Mouse (Mus musculus) olfactory bulb, adult 2 months (tissue): ENCODE results near the gene Lsm6. TPM values are rescaled to one million over a fixed set of nuclear protein-coding genes. Genes with fewer than 3 reads are reported as not detected.

Experiments
- H3K27ac ChIP-seq: fragments of 200-500 bp; 2 replicates; pipeline ENCODE4 v1.5.1; 2012; ENCODE audit warnings: low read depth, low read length; ENCODE audit not compliant: insufficient read depth
- H3K4me1 ChIP-seq: fragments of 200-500 bp; 2 replicates; pipeline ENCODE4 v1.6.1; 2012; ENCODE audit warnings: low read length; ENCODE audit not compliant: control insufficient read depth, insufficient read depth
- H3K4me3 ChIP-seq: fragments of 200-500 bp; 2 replicates; pipeline ENCODE4 v1.5.1; 2012; ENCODE audit warnings: mild to moderate bottlenecking, low read depth, low read length, moderate library complexity; ENCODE audit not compliant: insufficient read depth
- CTCF ChIP-seq: fragments of 200-500 bp; IDR thresholded peaks from 2 replicates; pipeline ENCODE4 v1.5.1; 2012; ENCODE audit warnings: low read depth, mild to moderate bottlenecking, low read length, moderate library complexity; ENCODE audit not compliant: insufficient read depth
- POLR2A ChIP-seq: fragments of 200-500 bp; IDR thresholded peaks from 2 replicates; pipeline ENCODE4 v1.6.1; 2012; ENCODE audit warnings: mild to moderate bottlenecking, low read depth, low read length, moderate library complexity; ENCODE audit not compliant: insufficient read depth
- WGBS: fragments of 180-500 bp; shearing (Covaris S2); methylation state at CpG from one replicate; pipeline ENCODE4 v1.1.7; 2018; 5-methylcytosine and 5-hydroxymethylcytosine counted together
- polyA plus RNA-seq: library from polyadenylated mRNA; stranded (reverse); fragments of >200 nt; gene quantifications from 2 replicates; pipeline ENCODE4 v1.2.4, GENCODE M21; 2012; ENCODE audit warnings: low replicate concordance; ENCODE audit not compliant: missing spikeins, insufficient read depth, insufficient read length

Gene Lsm6
- polyA plus RNA-seq, 1 experiment: not detected

DNA sequence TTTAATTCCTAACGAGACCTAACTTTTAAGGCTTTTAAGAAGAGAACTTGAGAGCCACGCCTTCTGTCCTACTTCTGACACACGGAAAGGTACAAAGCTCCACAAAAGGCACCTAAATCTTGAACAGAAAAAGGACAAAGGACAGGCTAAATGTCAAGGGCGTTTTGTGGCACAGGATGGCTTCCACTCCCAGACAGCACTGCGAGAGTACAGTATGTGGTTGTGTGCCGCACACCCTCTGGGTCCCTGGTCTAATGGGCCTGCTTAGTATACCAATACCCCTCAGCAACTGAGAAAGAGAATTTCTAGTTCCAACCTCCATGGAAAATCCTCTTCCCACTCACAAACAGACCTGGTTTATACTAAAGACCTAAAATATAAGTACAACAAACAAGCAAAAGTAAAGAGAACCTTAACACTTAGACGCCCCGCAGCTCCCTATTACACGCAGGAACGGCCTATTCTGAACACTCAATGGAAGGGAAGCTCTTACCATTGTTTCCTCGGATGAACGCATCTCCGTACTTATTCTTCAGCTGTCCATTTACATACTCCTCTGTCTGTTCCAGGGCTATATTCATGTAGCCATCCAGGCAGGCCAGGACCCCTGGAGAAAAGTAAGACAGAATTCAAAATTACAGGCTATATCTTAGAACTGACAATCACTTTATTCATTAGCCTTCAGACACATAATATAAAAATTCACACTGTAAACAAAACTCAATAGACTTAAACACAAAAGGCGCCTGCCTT, 11.3 kb downstream of the Lsm6 start:
- no peak overlapping the region for H3K27ac ChIP-seq
- no peak for TF ChIP-seq POLR2A
- TF ChIP-seq CTCF: no peak
- WGBS: 78% methylated on average over 14 of the region's 14 CpGs
- no peaks in the 10 kb centered on the region for H3K4me1 ChIP-seq
- no peak overlapping the region for H3K4me3 ChIP-seq

DNA sequence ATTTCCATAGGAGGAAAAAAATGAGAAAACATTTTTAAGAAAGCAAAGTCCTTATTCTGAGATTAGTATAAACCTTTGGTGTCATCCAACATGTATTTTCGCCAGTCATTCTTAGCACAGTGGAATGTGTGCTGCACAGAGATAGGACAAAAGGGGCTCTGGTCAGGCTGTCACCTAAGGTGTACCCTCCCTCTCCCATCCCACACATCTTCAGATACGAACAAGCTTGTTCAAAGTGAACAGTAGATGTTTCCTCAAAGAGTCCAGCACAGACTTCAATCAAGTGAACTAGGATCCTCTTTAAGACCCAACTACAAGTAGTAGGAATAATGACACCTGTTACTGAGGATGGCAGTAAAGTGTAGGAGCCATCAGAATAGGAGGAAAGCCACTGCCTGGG, 12.1 kb downstream of the Lsm6 start:
- H3K27ac ChIP-seq: no peak overlapping the region
- H3K4me3 ChIP-seq: no peak overlapping the region
- TF ChIP-seq CTCF: no peak
- no peak for TF ChIP-seq POLR2A
- 94% methylated on average over 2 of the region's 2 CpGs for WGBS
- no peaks in the 10 kb centered on the region for H3K4me1 ChIP-seq

DNA sequence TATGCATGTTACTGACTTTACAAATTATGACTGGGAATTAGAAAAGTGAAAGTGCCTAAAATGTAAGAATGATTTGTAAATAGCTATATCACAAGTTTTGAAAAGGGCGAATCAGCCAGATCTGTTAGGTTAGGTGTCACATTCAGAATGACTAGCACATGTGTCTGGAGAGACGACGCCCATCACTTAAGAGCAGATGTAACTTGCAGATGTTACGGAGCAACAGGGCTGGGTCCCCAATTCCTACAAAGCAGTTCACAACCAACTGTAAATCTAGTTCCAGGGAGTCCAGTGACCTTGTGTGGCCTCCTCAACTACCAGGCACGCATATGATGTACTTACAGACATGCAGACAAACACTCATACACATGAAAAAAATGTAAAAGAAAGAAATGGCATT, 12.5 kb downstream of the Lsm6 start:
- no peak for TF ChIP-seq POLR2A
- no peak for TF ChIP-seq CTCF
- Histone ChIP-seq H3K4me3 (no peak overlapping the region), H3K4me1 (no peaks in the 10 kb centered on the region), H3K27ac (no peak overlapping the region)
- WGBS: 96% methylated on average over 5 of the region's 5 CpGs

DNA sequence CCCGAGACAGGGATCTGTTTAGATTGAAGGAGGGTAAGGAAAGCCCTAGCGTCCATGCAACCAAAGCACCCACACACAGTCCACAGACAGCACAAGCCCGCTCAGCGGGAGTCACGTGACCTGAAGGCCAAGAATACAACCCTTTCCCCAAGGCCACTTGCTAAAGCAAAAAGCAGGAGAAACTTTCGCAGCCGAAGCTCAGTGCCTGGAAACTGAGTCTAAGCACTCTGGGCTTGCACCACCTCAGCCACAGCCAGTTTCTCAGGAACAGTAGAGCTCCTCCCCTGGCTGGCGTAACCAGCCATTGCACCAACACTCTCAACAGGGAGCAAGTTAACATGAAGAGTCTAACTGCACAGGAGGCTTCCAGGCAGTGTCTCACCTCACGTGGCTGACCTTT, 13.7 kb downstream of the Lsm6 start:
- H3K4me3 ChIP-seq: no peak overlapping the region
- H3K4me1 ChIP-seq: no peaks in the 10 kb centered on the region
- 95% methylated on average over 9 of the region's 9 CpGs for WGBS
- H3K27ac ChIP-seq: no peak overlapping the region
- TF ChIP-seq POLR2A (no peak), CTCF (no peak)

DNA sequence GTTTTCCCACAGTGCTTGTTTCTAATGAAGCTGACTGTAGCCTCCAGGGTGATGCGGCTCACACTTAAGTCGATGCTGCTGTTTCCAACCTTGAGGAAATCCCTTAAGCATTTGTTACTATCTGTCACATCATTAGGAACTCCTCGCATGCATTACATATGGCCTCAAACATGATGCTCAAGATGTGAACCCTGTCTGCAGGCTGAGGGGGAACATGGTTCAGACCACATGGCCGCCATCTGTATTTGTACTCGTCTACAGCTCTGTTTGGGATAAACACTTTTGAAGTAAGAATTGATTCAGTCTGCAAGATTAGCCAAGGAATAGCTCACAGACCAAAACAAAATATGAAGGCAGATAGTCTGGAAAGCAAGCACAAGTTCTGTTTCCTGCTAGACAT, 14.9 kb downstream of the Lsm6 start:
- no peak overlapping the region for H3K27ac ChIP-seq
- no peaks in the 10 kb centered on the region for H3K4me1 ChIP-seq
- no peak for TF ChIP-seq CTCF
- no peak for TF ChIP-seq POLR2A
- no peak overlapping the region for H3K4me3 ChIP-seq
- WGBS: 98% methylated on average over 5 of the region's 5 CpGs

DNA sequence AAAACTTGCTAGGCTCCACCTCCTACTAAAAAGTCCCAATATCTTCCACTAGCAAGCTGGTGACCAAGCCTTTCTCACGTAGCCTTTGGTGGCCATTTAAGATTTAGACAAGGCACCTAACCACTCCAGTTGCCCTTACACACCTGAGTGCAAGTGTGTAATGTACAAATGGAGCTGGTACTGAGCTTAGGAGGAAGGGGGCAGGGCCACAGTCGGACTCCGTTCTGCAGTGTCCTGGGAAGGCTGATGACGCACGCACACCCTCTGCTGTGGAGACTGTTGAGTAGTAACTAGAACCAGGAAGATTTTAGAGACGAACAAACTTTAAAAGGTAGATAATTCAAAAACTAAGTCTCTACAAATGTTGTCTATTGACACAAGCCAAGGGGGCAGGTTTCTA, 19.7 kb downstream of the Lsm6 start:
- WGBS: 98% methylated on average over 6 of the region's 6 CpGs
- Histone ChIP-seq H3K4me1 (no peaks in the 10 kb centered on the region), H3K27ac (no peak overlapping the region), H3K4me3 (no peak overlapping the region)
- TF ChIP-seq POLR2A (no peak), CTCF (no peak)

DNA sequence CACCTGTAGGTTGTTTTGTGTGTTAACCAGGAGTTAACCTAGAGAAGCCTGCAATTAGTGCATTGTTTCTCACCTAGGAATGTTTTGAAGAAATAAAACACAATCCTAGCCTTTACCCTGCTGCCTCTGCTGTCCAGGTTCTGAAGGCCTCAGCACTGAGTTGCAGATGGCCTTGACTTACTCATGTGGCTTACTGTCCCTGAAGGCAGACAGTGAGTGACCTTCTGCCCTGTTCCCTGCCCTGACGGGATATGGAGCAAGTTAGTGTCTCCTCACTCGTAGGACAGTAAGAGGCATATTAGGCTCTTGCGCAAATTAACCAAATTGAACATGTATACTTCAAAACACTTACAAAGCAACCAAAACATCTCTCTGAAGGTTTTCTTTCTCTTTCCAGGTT, 22.3 kb downstream of the Lsm6 start:
- Histone ChIP-seq H3K27ac (no peak overlapping the region), H3K4me1 (no peaks in the 10 kb centered on the region), H3K4me3 (no peak overlapping the region)
- 93% methylated on average over 3 of the region's 3 CpGs for WGBS
- TF ChIP-seq POLR2A: no peak
- TF ChIP-seq CTCF: no peak

DNA sequence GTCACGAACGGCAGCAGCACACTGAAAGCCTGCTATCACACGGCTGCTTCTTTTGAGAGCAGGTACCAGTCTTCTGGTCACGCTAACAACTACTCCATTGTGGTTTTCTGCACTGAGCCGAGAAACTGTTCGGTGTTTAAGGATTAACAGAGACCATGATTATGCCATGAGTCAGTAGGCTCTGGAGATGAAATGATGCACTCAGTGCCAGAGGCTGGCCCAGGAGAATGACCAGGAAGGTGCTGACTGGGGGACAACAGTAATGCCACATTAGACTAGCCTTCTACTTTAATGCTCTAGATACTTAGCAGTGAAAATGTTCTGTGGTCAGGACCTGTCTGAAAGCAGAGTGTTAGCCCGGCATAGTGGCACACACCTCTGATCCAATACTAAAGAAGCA, 23.0 kb downstream of the Lsm6 start:
- no peak overlapping the region for H3K27ac ChIP-seq
- TF ChIP-seq POLR2A (no peak), CTCF (no peak)
- H3K4me3 ChIP-seq: no peak overlapping the region
- no peaks in the 10 kb centered on the region for H3K4me1 ChIP-seq
- 74% methylated on average over 7 of the region's 7 CpGs for WGBS

DNA sequence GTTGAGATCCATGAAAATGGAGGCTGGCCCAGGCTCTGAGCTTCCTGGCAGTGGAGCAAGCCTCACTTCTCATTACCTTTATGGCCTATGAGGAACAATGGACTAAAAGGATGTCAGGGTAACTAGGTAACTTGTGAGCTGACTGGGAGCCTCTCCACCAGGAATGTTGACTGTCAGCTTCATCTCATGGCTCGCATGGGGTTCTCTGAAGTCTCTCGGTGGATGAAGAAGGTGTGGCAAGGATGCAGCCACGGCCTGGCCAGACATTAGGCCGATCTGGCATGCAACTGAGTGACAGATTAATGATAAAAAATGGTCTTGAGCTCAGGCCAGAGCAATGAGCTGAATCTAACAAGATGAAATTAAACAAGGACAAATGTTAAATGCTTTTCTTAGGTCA, 27.7 kb downstream of the Lsm6 start:
- no peaks in the 10 kb centered on the region for H3K4me1 ChIP-seq
- TF ChIP-seq POLR2A (no peak), CTCF (no peak)
- no peak overlapping the region for H3K4me3 ChIP-seq
- 80% methylated on average over 4 of the region's 4 CpGs for WGBS
- no peak overlapping the region for H3K27ac ChIP-seq
